Mouse (Mus musculus) megakaryocyte, embryonic 14.5 days (primary cell): Measurements from ENCODE around the gene Ldb1. TPM values are rescaled to one million over a fixed set of nuclear protein-coding genes. Genes with fewer than 3 reads are reported as not detected.

Experiments used
- H3K27me3 ChIP-seq: replicated peaks from 2 replicates; pipeline ENCODE3; 2012; ENCODE audit warnings: inconsistent platforms
- H3K36me3 ChIP-seq: replicated peaks from 2 replicates; pipeline ENCODE3; 2012; ENCODE audit warnings: low read length, inconsistent platforms, mixed read lengths
- H3K4me1 ChIP-seq: 2 replicates; pipeline ENCODE4 v1.6.1; 2012; ENCODE audit warnings: inconsistent platforms
- H3K4me3 ChIP-seq: replicated peaks from 2 replicates; pipeline ENCODE3; 2012; ENCODE audit warnings: moderate library complexity, mild to moderate bottlenecking, inconsistent platforms
- H3K9me3 ChIP-seq: 2 replicates; pipeline ENCODE4 v1.6.1; 2012; ENCODE audit warnings: inconsistent platforms
- FLI1 ChIP-seq: IDR thresholded peaks from 2 replicates; pipeline ENCODE4 v1.6.1; 2012; ENCODE audit warnings: low read length, inconsistent platforms, mixed read lengths
- GATA1 ChIP-seq: IDR thresholded peaks from 3 replicates; pipeline ENCODE4 v1.6.1; 2012; ENCODE audit warnings: mixed read lengths, low read length, inconsistent platforms, borderline replicate concordance
- polyA plus RNA-seq: library from polyadenylated mRNA; stranded (reverse); fragments of >175 nt; gene quantifications from 2 replicates; pipeline ENCODE4 v1.2.3, GENCODE M21; 2012; ENCODE audit warnings: low replicate concordance; ENCODE audit not compliant: insufficient read depth

Ldb1 gene
- polyA plus RNA-seq, 1 experiment, result 424 TPM

- Histone ChIP-seq H3K4me1 (peaks cover 3% of the 10 kb centered on the region; the same call in 1 of the 2 replicates), H3K36me3 (peaks cover 4% of the 10 kb centered on the region), H3K9me3 (no peaks in the 10 kb centered on the region), H3K4me3 (no peak overlapping the region), H3K27me3 (no peaks in the 10 kb centered on the region)
- no peak for TF ChIP-seq GATA1
These were observed 56.8 kb downstream of the Ldb1 start for GRCm38 (mm10) chr19:45988238-45988637.

GRCm38 (mm10) chr19:45984379-45984778, 60.6 kb downstream of the Ldb1 start:
- TF ChIP-seq FLI1, result no peak
- no peak for TF ChIP-seq GATA1
- Histone ChIP-seq H3K4me1 (peaks cover 3% of the 10 kb centered on the region; the same call in 1 of the 2 replicates), H3K9me3 (no peaks in the 10 kb centered on the region), H3K36me3 (peaks cover 4% of the 10 kb centered on the region), H3K4me3 (no peak overlapping the region), H3K27me3 (no peaks in the 10 kb centered on the region)

Other genes starting within 250 kb of the Ldb1 start
- gene Kcnip2, start 229.2 kb downstream of the Ldb1 start, polyA plus RNA-seq, result 0.35 TPM in 1 of 2 replicates, not detected in the other
- 0.89 and 2.1 TPM in 2 replicates for gene Armh3, start 46.7 kb downstream of the Ldb1 start, polyA plus RNA-seq
- 8.7 and 9.6 TPM in 2 replicates for gene Hps6, start 41.7 kb downstream of the Ldb1 start, polyA plus RNA-seq
- gene Pprc1, start 328 bp downstream of the Ldb1 start, polyA plus RNA-seq, result 8.7 and 12.2 TPM in 2 replicates
- gene Nolc1, start 30.6 kb upstream of the Ldb1 start, polyA plus RNA-seq, result 14.7 and 44.5 TPM in 2 replicates
- not detected in 2 replicates for gene Elovl3, start 86.7 kb upstream of the Ldb1 start, polyA plus RNA-seq
- not detected in 2 replicates for gene Pitx3, start 103.1 kb upstream of the Ldb1 start, polyA plus RNA-seq
- 457 and 459 TPM in 2 replicates for gene Gbf1, start 107.3 kb upstream of the Ldb1 start, polyA plus RNA-seq